Mouse (Mus musculus): ENCODE results near the gene Gm20517.

Gm20517 gene

GRCm38 (mm10) chr17:47678702-47679101, 67.3 kb downstream of the Gm20517 start:
- no peak for DNase-seq (ENCODE audit: low spot score)

- no peak for DNase-seq (ENCODE audit: low spot score)
Measured at GRCm38 (mm10) chr17:47682836-47683235, 71.4 kb downstream of the Gm20517 start.

- peak; percentile 96 for DNase-seq (ENCODE audit: low spot score)
Measured at GRCm38 (mm10) chr17:47687409-47688343, 76.3 kb downstream of the Gm20517 start.

GRCm38 (mm10) chr17:47688344-47688607, 76.9 kb downstream of the Gm20517 start, which contains the start of gene Tomm6:
TSS of gene Tomm6 (minus strand) at chr17:47688386.
- no peak for DNase-seq (ENCODE audit: low spot score)

GRCm38 (mm10) chr17:47688608-47689575, 77.5 kb downstream of the Gm20517 start, which contains the start of gene Frs3:
TSS of gene Frs3 (plus strand) at chr17:47689030.
- peak; percentile 85 for DNase-seq (ENCODE audit: low spot score)

- no peak for DNase-seq (ENCODE audit: low spot score)
Measured at GRCm38 (mm10) chr17:47689894-47690293, 78.5 kb downstream of the Gm20517 start.

GRCm38 (mm10) chr17:47691650-47692049, 80.3 kb downstream of the Gm20517 start:
- DNase-seq (ENCODE audit: low spot score), result no peak

GRCm38 (mm10) chr17:47693671-47694441, 82.5 kb downstream of the Gm20517 start:
- DNase-seq (ENCODE audit: low spot score), result no peak

GRCm38 (mm10) chr17:47694442-47694502, 82.9 kb downstream of the Gm20517 start, which contains the start of gene Gm21981:
TSS of gene Gm21981 (minus strand) at chr17:47694455.
- no peak for DNase-seq (ENCODE audit: low spot score)

GRCm38 (mm10) chr17:47694503-47695336, 83.3 kb downstream of the Gm20517 start, which contains the start of gene Prickle4:
TSS of gene Prickle4 (minus strand) at chr17:47694736.
- peak; percentile 99 for DNase-seq (ENCODE audit: low spot score)

GRCm38 (mm10) chr17:47695337-47695710, 83.9 kb downstream of the Gm20517 start:
- no peak for DNase-seq (ENCODE audit: low spot score)

GRCm38 (mm10) chr17:47698156-47698555, 86.8 kb downstream of the Gm20517 start:
- no peak for DNase-seq (ENCODE audit: low spot score)

GRCm38 (mm10) chr17:47699055-47699454, 87.7 kb downstream of the Gm20517 start:
- DNase-seq (ENCODE audit: low spot score), result no peak

GRCm38 (mm10) chr17:47701793-47702192, 90.4 kb downstream of the Gm20517 start:
- DNase-seq (ENCODE audit: low spot score), result no peak

GRCm38 (mm10) chr17:47702548-47703345, 91.4 kb downstream of the Gm20517 start:
- DNase-seq (ENCODE audit: low spot score), result no peak

GRCm38 (mm10) chr17:47703556-47703955, 92.2 kb downstream of the Gm20517 start:
- DNase-seq (ENCODE audit: low spot score), result no peak

- DNase-seq (ENCODE audit: low spot score), result no peak
Measured at GRCm38 (mm10) chr17:47704692-47705091, 93.3 kb downstream of the Gm20517 start.

GRCm38 (mm10) chr17:47706196-47706595, 94.8 kb downstream of the Gm20517 start:
- DNase-seq (ENCODE audit: low spot score), result no peak

GRCm38 (mm10) chr17:47707961-47708360, 96.6 kb downstream of the Gm20517 start:
- DNase-seq (ENCODE audit: low spot score), result no peak

- no peak for DNase-seq (ENCODE audit: low spot score)
Measured at GRCm38 (mm10) chr17:47708972-47709371, 97.6 kb downstream of the Gm20517 start.

GRCm38 (mm10) chr17:47710036-47710435, 98.6 kb downstream of the Gm20517 start:
- no peak for DNase-seq (ENCODE audit: low spot score)

Measured in testis, postnatal 10 days (tissue).